Mouse (Mus musculus) intestine, postnatal 0 days (tissue): ENCODE data around the gene Cdc6. TPM values are rescaled to one million over a fixed set of nuclear protein-coding genes. Genes with fewer than 3 reads are reported as not detected.

ENCODE experiments used
- ATAC-seq: fragments of 200-750 bp; cut with Nextera tagmentation; 2 replicates; pipeline ENCODE4 v1.8.0; 2017; ENCODE audit warnings: mild to moderate bottlenecking, moderate TSS enrichment, moderate library complexity
- H3K27ac ChIP-seq: fragments of 300-500 bp; sonication (generic); 2 replicates; pipeline ENCODE4 v1.5.1; 2014; ENCODE audit warnings: mild to moderate bottlenecking, low read depth, low read length, moderate library complexity
- H3K27me3 ChIP-seq: fragments of 300-500 bp; sonication (generic); replicated peaks from 2 replicates; pipeline ENCODE4 v1.6.1; 2014; ENCODE audit warnings: low read length, mixed read lengths; ENCODE audit not compliant: control insufficient read depth, insufficient read depth
- H3K36me3 ChIP-seq: fragments of 300-500 bp; sonication (generic); 2 replicates; pipeline ENCODE4 v1.6.1; 2014; ENCODE audit warnings: mild to moderate bottlenecking, moderate library complexity; ENCODE audit not compliant: control insufficient read depth, insufficient read depth
- H3K4me1 ChIP-seq: fragments of 300-500 bp; sonication (generic); replicated peaks from 2 replicates; pipeline ENCODE4 v1.6.1; 2014; ENCODE audit warnings: antibody characterized with exemption, low read length, mixed read lengths; ENCODE audit not compliant: control insufficient read depth, insufficient read depth
- H3K4me2 ChIP-seq: fragments of 300-500 bp; sonication (generic); replicated peaks from 2 replicates; pipeline ENCODE4 v1.6.1; 2014; ENCODE audit warnings: low read depth, mild to moderate bottlenecking, moderate library complexity
- H3K4me3 ChIP-seq: fragments of 300-500 bp; sonication (generic); 2 replicates; pipeline ENCODE4 v1.5.1; 2014; ENCODE audit warnings: low read depth, low read length
- H3K9ac ChIP-seq: fragments of 300-500 bp; sonication (generic); 2 replicates; pipeline ENCODE4 v1.6.1; 2014; ENCODE audit warnings: mild to moderate bottlenecking, low read depth, low read length
- H3K9me3 ChIP-seq: fragments of 300-500 bp; sonication (generic); 2 replicates; pipeline ENCODE4 v1.6.1; 2016; ENCODE audit warnings: mixed run types; ENCODE audit not compliant: control insufficient read depth
- CTCF ChIP-seq: sonication (generic); IDR thresholded peaks from 2 replicates; pipeline ENCODE4 v1.5.1; 2016; ENCODE audit warnings: low read depth, mild to moderate bottlenecking, control low read depth, antibody characterized with exemption, moderate library complexity
- WGBS: fragments of 180-500 bp; shearing (Covaris S2); extraction: QIAGEN DNeasy Blood & Tissue Kit; methylation state at CpG from one replicate; pipeline ENCODE4 v1.1.7; 2014; 5-methylcytosine and 5-hydroxymethylcytosine counted together
- polyA plus RNA-seq: library from polyadenylated mRNA; unstranded; fragments of >200 nt; fragmentation: Nextera tagmentation; extraction: Ambion mirVana; gene quantifications from 2 replicates; pipeline ENCODE4 v1.2.1, GENCODE M21; 2015

The Cdc6 gene
- polyA plus RNA-seq, 1 experiment from 2014 or later: 4.5 TPM

DNA sequence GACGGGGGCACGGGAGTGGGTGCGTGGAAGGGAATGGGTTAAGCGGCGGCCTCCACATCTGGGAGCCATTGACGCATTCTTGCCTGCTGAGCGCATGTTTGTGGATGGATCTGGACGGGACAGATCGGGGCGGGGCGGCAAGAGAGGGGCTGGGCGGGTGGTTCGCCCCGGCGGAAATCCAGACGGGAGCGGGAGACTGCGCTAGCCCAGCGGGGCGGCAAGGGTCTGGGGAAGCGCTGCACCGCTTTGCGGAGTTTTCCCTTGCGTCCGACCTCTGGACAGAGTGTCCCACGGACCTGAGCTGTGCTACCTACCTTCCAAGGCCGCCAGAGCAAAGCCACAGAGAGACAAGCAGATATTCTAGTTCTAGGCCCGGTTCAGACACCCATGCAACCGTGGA, 28.6 kb downstream of the Cdc6 start:
- Histone ChIP-seq H3K4me2 (peak overlapping the region; percentile 96), H3K27me3 (no peaks in the 10 kb centered on the region), H3K9me3 (no peaks in the 10 kb centered on the region), H3K27ac (peak overlapping the region; percentile 88), H3K36me3 (no peaks in the 10 kb centered on the region), H3K4me3 (peak overlapping the region; percentile 75), H3K9ac (peak overlapping the region; percentile 80), H3K4me1 (peaks cover 37% of the 10 kb centered on the region)
- WGBS: 3% methylated on average over 29 of the region's 29 CpGs
- 0 out of 2 replicates have a peak, but pooled peaks have one; percentile 6 for ATAC-seq
- TF ChIP-seq CTCF: no peak

DNA sequence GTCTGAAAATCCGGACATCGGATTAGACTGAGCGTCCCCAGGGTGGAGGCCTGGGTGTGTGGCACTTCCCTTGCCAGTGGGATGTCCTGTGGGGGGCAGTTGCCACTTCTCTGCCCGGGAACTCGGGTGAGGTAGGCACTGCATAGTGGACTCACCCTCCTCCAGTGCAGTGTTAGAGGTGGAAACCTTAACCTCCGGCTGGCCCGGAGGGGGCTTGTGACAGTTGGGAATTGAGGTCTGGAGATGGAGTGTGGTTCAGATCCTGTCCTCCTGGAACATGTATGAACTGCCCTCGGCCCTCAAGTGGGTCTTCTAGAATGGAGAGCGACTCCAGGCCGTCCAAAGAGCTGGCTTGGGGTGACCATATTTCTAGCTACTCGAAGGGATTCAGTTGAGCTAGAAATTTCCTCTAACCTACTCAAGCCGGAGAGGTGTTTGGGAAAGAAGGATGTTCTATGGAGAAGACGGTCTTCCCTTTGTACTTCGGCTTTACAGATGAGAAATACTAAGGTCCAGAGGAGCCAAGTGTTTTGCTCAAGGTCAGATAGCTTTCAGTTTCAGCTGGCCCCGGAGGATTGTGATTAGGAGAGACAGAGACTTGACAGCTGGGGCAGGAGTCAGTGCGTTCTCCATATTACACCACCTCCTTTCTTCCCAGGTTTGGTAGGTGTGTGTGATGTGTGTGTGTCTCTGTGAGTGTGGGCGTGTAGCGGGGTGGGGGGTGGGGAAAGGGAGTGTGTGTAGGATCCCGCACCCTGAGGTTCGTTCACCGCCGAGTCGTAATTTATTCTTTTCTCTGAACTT, 29.2 kb downstream of the Cdc6 start:
- WGBS: 3% methylated on average over 23 of the region's 23 CpGs
- H3K4me1 ChIP-seq: peaks cover 32% of the 10 kb centered on the region
- no peaks in the 10 kb centered on the region for H3K27me3 ChIP-seq
- H3K9ac ChIP-seq: peak overlapping the region; percentile 80
- peak overlapping the region; percentile 96 for H3K4me2 ChIP-seq
- 0 out of 2 replicates have a peak, but pooled peaks have one; percentile 10 for TF ChIP-seq CTCF
- ATAC-seq: peak; percentile 20
- H3K9me3 ChIP-seq: no peaks in the 10 kb centered on the region
- H3K4me3 ChIP-seq: peak overlapping the region; percentile 75
- H3K27ac ChIP-seq: peak overlapping the region; percentile 88
- H3K36me3 ChIP-seq: no peaks in the 10 kb centered on the region

DNA sequence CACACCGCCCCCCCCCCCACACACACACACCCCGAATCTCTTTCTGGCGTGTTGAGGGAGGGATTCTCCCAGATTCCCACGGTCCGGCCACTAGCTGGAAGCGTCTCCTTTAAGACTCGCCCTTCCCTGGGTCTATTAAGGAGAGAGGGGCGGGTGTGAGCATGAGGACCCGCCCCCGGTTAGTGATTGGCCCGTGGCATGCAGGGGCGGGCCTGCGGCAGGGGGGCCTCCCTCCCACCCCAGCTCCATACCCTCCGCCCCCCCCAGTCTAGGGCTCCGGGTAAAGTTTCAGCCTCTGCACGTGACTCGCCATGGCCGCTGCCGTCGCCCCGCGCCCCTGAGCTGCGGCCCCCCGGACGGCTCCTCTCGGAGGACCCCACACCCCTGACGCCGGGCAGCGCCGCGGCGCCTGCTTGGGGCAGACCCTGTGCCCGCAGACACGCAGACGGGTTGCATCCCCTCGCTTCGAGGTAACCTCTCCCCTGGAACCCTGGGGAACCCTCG, 29.9 kb downstream of the Cdc6 start:
- Histone ChIP-seq H3K4me2 (peak overlapping the region; percentile 96), H3K9ac (peak overlapping the region; percentile 80), H3K27ac (peak overlapping the region; percentile 88), H3K4me1 (peaks cover 30% of the 10 kb centered on the region), H3K4me3 (peak overlapping the region; percentile 75), H3K36me3 (no peaks in the 10 kb centered on the region), H3K9me3 (no peaks in the 10 kb centered on the region), H3K27me3 (no peaks in the 10 kb centered on the region)
- peak; percentile 85 for ATAC-seq
- WGBS: under 1% methylated on average over 35 of the region's 38 CpGs
- TF ChIP-seq CTCF: no peak

DNA sequence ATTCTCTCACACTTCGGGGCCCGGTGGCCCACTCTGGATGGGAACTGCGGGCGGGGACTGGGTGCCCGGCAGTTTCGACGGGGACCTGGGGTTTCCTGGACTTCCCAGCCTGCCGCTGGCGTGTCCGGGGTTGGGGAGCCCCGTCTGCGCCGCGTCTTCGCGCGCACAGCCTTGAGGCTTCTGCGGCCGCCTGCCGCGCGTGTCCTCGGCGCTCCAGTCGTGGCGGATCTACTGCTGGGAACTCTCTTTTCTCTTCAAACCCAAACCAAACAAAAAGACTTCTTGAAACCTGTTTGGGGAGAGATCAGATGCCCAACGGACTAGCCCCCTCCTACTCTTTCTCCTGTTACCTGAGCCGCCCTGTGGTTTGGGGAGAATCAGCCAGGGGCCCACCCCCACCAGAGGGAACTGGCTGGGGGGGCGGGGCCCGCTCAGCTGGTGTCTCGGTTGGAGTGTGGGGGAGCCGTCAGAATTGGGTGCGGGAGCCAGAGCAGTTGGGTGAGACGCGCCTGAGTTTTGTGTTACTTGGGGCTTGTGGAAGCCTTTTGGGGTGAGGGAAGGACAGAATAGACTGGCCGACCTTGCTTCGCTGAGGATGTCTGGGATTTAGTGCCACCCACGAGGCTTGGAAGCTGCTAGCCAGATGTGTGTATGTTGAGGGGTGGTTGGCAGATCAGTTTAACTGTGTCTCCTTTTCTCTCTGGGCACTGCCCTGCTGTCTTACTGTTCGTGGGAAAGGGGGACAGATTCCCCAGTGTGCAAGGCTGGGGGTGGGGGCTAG, 30.5 kb downstream of the Cdc6 start:
- 1% methylated on average over 39 of the region's 39 CpGs for WGBS
- Histone ChIP-seq H3K4me3 (peak overlapping the region; percentile 75), H3K9ac (peak overlapping the region; percentile 80), H3K4me1 (peaks cover 26% of the 10 kb centered on the region), H3K4me2 (peak overlapping the region; percentile 96), H3K27ac (peak overlapping the region; percentile 88), H3K27me3 (no peaks in the 10 kb centered on the region), H3K36me3 (no peaks in the 10 kb centered on the region), H3K9me3 (no peaks in the 10 kb centered on the region)
- peak; percentile 7; the same call in 1 of the 2 replicates for ATAC-seq
- TF ChIP-seq CTCF: no peak

DNA sequence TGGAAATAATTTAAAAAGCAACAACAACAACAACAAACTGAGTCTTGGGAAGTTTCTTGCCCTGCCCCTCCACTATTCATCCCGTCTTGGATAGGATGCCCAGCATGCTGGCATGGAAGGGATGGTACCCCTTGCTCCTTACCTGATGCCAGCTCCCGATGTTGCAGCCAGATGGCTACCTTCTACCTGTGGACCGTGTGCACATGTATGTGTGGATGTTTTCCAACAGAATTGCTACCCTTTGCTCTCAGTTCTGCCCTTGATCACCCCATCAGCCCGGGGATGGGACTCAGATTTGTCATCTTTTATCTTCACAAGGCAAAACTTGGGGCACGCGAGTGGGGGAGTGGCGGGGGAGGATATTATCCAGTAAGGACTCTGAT, 31.1 kb downstream of the Cdc6 start:
- Histone ChIP-seq H3K9me3 (no peaks in the 10 kb centered on the region), H3K4me3 (peak overlapping the region; percentile 75), H3K27me3 (no peaks in the 10 kb centered on the region), H3K4me1 (peaks cover 26% of the 10 kb centered on the region), H3K27ac (no peak overlapping the region), H3K9ac (peak overlapping the region; percentile 80; the same call in 1 of the 2 replicates), H3K4me2 (peak overlapping the region; percentile 96), H3K36me3 (no peaks in the 10 kb centered on the region)
- ATAC-seq: no peak
- 0 out of 2 replicates have a peak, but pooled peaks have one; percentile 2 for TF ChIP-seq CTCF
- 41% methylated on average over 7 of the region's 7 CpGs for WGBS
